Mouse (Mus musculus) large intestine, adult 2 months (tissue): ENCODE data around the gene Ifna1. TPM values are rescaled to one million over a fixed set of nuclear protein-coding genes. Genes with fewer than 3 reads are reported as not detected.
"Not testable (repeated sequence)": the region's sequence is repeated elsewhere in the genome, so short reads cannot be mapped to it uniquely, and the experiment has no call there.

Source experiments
- DNase-seq: peaks from one replicate; pipeline ENCODE4 v3.0.0-alpha.2; 2012; ENCODE audit warnings: low read depth, low spot score
- WGBS: fragments of 180-500 bp; shearing (Covaris S2); methylation state at CpG from one replicate; pipeline ENCODE4 v1.1.7; 2018; 5-methylcytosine and 5-hydroxymethylcytosine counted together
- polyA plus RNA-seq: library from polyadenylated mRNA; depleted of rRNA; stranded (reverse); fragments of >200 nt; gene quantifications from 2 replicates; pipeline ENCODE4 v1.2.3, GENCODE M21; 2012; rRNA removed

The Ifna1 gene
- not detected in 2 replicates for polyA plus RNA-seq

DNA sequence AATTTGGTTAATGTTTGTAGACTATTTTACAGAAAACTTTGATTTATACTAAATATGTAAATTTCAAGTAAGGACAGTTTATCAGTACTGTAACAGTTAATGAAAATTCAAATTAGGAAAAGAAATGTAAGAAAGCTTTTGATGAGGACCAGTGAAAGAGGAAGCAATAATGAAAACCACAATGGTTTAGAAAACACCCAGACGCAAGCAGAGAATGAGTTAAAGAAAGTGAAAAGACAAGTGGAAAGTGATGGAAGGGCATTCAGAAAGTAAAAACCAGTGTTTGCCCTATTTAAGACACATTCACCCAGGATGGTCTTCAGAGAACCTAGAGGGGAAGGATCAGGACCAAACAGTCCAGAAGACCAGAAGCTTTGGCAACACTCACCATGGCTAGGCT lies at the start of gene Ifna1:
Gene Ifna1, plus strand, starts transcription at position 390 of the 400 bp plus-strand sequence.
- no peak for DNase-seq
- 83% methylated on average over 1 of the region's 1 CpGs for WGBS

DNA sequence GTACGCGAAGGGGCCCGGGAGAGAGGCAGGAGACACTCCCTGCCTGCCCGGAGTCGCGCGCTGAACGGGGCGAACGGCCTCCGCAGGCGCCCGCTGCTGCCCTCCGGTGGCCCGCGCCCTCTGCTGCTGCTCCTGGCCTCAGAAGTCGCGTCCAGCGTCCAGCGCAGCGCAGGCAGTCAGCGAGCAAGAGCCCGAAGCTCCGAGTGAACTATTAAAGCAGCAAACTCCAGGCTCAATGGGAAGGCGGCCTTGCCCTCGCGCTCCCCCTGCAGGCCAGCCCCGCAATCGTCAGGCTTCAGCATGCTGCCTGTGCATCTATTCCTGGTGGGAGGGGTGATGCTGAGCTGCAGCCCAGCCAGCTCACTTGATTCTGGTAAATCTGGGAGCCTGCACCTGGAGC lies 46.9 kb upstream of the Ifna1 start, which contains the start of gene Gm13287:
Gene Gm13287, plus strand, starts transcription at position 301 of the 400 bp plus-strand sequence.
- WGBS: no CpG with 5 or more reads among the region's 29 CpGs
- not testable (repeated sequence) for DNase-seq

DNA sequence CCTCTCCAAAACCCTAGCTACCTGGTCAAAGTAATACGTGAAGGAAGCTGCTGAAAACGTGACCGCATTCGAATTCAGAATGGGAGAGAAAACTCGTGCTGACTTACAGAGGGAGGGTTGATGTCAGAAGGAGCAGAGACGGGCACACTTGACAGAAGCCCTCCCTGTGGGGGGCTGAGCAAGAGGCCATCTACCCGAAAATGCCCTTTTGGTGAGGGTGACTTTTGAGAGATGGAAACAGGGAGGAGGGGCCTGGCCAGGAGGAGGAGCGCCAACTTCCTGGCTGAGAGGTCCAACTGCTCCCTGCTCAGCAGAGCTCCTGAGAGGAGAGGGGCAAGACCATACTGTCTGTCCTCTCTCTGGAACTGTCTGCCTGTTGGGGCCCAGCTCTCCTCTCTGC lies 44.7 kb upstream of the Ifna1 start, which contains the start of gene Gm13288:
Gene Gm13288, plus strand, starts transcription at position 301 of the 400 bp plus-strand sequence.
- DNase-seq: not testable (repeated sequence)
- WGBS: no CpG with 5 or more reads among the region's 8 CpGs

DNA sequence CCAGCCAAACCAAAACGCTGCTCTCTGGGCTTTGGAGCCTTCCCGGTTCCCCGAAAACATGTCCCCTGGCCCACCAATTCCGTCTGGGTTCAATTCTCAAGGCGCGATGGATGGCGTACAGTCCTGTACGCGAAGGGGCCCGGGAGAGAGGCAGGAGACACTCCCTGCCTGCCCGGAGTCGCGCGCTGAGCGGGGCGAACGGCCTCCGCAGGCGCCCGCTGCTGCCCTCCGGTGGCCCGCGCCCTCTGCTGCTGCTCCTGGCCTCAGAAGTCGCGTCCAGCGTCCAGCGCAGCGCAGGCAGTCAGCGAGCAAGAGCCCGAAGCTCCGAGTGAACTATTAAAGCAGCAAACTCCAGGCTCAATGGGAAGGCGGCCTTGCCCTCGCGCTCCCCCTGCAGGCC lies 44.1 kb upstream of the Ifna1 start:
- DNase-seq: not testable (repeated sequence)
- WGBS: under 1% methylated on average over 13 of the region's 34 CpGs

DNA sequence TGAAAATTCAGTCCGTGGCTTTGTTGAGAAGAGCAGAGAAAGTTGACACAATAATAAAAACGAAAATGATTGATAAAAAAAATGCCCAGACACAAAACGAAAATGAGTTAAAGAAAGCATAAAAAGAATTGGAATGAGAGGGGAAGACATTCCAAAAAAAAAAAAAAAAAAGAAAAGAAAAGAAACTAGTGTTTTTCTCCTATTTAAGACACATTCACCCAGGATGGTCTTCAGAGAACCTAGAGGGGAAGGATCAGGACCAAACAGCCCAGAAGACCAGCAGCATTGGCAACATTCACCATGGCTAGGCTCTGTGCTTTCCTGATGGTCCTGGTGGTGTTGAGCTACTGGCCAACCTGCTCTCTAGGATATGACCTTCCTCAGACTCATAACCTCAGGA lies 34.0 kb upstream of the Ifna1 start, which contains the start of gene Ifna7:
Gene Ifna7, plus strand, starts transcription at position 301 of the 400 bp plus-strand sequence.
- 58% methylated on average over 3 of the region's 3 CpGs for WGBS
- DNase-seq: no peak

DNA sequence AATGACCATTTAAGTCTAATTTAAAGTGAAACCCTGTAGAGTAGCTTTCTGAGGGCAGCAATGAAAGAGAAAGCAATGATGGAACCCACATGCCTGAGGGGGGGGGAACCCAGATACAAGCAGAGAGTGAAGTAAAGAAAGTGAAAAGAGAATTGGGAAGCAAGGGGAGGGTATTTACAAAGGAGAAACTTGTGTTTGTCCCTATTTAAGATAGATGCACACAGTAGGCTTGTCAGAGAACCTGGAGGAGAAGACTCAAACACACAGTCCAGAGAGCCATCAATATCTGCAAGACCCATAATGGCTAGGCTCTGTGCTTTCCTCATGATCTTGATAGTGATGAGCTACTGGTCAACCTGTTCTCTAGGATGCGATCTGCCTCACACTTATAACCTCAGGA lies 30.2 kb upstream of the Ifna1 start, which contains the start of gene Ifna11:
Gene Ifna11, plus strand, starts transcription at position 301 of the 400 bp plus-strand sequence.
- WGBS: 84% methylated on average over 1 of the region's 1 CpGs
- no peak for DNase-seq

DNA sequence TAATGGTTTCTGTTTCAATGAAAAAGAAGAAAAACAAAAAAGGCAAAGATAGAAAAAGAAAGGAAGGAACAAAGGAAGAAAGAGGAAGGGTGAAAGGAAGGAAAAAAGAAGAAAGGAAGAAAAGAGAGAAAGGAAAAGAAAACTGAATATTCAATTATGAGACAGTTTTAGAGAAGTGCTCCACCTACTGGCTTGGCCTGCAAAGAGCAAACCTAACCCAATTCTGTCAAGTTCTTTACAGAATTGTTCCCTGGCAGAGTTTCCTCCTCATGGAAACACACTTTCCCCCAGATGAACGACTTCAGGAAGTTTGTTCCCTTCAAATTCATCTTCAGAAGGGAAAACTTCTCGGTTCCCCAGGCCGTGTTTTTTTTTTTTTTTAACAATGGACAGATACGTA lies 26.9 kb upstream of the Ifna1 start:
- no peak for DNase-seq

DNA sequence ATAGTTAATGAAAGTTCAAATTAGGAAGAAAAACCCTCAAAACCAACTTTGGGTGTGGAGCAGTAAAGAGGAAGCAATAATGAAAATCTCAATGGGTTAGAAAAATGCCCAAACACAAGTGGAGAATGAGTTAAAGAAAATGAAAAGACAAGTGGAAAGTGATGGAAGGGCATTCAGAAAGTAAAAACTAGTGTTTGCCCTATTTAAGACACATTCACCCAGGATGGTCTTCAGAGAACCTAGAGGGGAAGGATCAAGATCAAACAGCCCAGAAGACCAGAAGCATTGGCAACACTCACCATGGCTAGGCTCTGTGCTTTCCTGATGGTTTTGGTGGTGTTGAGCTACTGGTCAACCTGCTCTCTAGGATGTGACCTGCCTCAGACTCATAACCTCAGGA lies 22.8 kb upstream of the Ifna1 start, which contains the start of gene Ifna6:
Gene Ifna6, plus strand, starts transcription at position 301 of the 400 bp plus-strand sequence.
- not testable (repeated sequence) for DNase-seq

More for the DNA sequence above, 26.9 kb upstream of the Ifna1 start:
- 30% methylated on average over 4 of the region's 4 CpGs for WGBS

DNA sequence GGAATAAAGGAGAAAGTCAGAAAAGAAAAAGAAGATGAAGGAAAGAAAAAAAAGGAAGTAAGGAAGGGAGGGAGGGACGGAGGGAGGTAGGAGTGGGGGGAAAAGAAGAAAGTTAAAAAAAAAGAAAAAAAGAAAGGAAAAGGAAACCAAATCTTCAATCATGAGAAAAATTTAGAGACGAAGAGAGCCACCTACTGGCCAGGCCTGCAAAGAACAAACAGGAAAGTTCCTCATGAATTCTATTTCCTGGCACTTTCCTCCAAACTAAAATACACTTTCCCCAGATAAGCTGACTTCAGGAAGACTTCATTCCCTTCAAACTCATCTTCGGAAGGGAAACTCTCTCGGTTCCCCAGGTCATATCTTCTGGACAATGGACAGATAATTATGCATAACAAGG lies 19.4 kb upstream of the Ifna1 start:
- 41% methylated on average over 4 of the region's 4 CpGs for WGBS
- DNase-seq: no peak

DNA sequence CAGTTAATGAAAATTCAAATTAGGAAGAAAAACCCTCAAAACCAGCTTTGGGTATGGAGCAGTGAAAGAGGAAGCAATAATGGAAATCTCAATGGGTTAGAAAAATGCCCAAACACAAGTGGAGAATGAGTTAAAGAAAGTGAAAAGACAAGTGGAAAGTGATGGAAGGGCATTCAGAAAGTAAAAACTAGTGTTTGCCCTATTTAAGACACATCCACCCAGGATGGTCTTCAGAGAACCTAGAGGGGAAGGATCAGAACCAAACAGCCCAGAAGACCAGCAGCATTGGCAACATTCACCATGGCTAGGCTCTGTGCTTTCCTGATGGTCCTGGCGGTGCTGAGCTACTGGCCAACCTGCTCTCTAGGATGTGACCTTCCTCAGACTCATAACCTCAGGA lies 14.7 kb upstream of the Ifna1 start, which contains the start of gene Ifna5:
Gene Ifna5, plus strand, starts transcription at position 301 of the 400 bp plus-strand sequence.
- DNase-seq: not testable (repeated sequence)

DNA sequence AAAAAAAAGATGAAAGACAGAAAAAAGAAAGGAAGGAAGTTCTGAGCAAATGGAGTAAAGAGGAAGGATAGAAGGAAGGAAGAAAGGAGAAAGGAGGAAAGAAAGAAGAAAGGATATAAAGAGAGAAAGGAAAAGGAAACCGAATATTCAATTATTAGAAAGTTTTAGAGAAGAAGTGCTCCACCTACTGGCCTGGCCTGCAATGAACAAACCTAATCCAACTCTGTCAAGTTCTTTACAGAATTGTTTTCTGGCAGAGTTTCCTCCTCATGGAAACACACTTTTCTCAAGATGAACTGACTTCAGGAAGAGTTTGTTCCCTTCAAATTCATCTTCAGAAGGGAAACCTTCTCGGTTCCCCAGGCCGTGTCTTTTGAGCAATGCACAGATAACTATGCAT lies 11.1 kb upstream of the Ifna1 start:
- 36% methylated on average over 3 of the region's 3 CpGs for WGBS

More for the DNA sequence above, 14.7 kb upstream of the Ifna1 start, which contains the start of gene Ifna5:
- 74% methylated on average over 1 of the region's 1 CpGs for WGBS

DNA sequence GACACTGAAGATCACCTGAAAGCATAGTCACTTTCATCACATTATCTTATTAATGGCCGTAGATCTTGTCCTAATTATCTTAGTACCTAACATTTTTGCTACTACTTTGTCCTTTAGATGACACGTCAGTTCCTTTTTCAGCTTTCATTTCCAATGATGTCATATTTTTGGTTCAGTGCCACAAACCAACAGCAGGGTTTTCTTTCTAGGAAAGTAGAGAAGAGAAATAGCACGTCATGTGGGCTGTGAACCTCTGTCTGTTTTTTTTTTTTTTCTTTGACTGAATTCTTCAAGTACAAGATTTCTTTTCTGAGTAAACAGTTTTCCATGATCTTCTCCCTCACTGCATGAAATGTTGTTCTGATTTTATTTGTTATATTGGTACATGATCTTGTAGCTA lies 9.8 kb upstream of the Ifna1 start:
- WGBS: 49% methylated on average over 3 of the region's 3 CpGs
- DNase-seq: no peak

More for the DNA sequence above, 11.1 kb upstream of the Ifna1 start:
- no peak for DNase-seq

DNA sequence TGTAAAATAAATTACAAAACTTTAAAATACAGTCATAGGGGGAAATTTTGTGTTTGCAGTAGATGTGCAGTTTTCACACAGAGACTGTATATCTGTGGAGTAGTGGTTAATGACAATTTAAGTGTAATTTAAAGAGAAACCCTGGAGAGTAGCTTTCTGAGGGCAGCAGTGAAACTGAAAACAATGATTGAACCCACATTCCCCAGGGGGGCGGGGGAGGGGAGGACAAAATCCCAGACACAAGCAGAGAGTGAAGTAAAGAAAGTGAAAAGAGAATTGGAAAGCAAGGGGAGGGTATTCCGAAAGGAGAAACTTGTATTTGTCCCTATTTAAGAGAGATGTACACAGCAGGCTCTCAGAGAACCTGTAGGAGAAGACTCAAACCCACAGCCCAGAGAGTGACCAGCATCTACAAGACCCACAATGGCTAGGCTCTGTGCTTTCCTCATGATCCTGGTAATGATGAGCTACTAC lies 8.4 kb upstream of the Ifna1 start, which contains the start of gene Ifna4:
Gene Ifna4, plus strand, starts transcription at position 424 of the 474 bp plus-strand sequence.
- DNase-seq: no peak
- WGBS: 52% methylated on average over 2 of the region's 2 CpGs

DNA sequence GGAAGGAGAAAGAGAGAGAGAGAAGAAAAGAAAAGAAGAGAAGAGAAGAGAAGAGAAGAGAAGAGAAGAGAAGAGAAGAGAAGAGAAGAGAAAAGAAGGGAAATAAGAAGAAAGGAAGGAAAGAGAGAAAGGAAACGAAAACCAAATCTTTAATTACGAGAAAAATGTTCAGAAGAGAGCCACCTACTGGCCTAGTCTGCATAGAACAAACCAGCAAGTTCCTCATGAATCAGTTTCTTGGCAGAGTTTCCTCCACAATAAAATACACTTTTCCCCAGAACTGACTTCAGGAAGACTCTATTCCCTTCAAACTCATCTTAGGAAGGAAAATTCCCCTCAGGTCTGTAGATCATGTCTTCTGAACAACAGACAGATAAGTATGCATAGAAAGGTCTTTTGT lies 4.6 kb upstream of the Ifna1 start:
- 44% methylated on average over 2 of the region's 2 CpGs for WGBS
- DNase-seq: no peak

DNA sequence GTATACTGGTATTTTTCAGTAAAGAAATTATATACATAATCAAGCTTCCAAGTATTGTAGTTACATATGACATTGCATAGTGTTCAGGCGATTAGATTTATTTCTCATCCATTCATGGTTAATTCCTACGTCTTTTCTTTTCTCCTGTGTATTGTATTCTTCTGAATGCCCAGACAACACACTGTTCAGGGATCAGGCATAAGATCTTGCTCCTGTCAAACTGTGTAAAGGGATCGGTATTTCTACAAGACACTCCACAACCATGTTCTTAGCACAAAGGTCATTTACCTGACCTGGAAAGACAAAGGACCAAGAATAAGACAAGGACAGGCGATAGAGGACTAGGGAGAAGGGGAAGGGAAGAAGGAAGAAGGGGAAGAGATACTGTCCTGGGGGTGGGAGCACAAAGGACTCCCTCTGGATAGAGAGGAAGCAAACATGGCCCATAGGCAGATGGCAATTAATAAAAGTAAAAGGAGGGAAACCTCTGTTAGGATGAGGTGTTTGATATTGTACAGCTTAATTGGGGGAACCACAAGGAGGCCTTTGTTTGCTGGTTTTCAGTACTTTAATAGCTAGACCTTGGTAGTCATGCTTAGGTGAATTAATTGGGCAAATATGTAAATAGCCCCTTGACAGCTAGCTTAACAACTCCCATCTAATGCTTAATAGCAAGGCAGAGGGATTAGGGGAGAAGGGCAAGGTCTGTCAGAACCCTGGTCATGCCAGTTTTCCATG lies 1.3 kb downstream of the Ifna1 start:
- 77% methylated on average over 4 of the region's 4 CpGs for WGBS

DNA sequence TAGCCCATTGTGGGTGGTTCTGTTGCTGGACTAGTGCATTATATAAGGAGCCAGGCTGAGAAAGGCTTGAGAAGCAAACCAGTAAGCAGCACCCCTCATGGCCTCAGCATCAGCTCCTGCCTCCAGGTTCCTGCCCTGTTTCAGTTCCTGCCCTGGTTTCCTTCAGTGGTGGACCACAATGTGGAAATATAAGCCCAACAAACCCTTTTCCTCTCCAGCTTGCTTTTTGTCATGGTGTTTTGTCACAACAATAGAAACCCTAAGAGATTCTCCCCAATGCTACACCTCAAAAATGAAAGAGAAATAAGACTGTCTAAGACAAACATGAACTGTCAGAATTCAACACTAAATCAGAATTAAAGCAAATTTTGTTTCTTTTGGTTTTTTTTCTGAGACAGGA lies 9.3 kb downstream of the Ifna1 start:
- DNase-seq: no peak

More for the DNA sequence above, 1.3 kb downstream of the Ifna1 start:
- no peak for DNase-seq

DNA sequence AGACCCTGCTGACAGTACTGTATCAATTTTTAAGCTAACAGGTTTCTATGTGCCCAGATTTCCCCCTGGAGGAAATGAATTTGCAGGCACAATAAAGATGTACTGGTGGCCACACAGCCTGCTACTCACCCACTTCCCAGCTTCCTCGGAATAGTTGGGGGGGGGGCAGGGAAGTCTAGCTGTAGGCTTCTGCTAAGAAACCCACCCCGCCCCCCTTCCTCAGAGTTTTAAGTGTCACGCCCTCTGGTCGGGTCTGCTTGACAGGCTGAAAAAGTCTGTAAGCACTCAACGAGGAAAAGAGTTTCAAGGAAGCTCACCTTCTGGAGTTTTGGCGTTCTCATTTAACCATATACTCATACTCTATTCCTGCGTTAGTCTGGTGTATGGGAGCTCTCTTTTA lies 13.4 kb downstream of the Ifna1 start:
- no peak for DNase-seq
- 21% methylated on average over 7 of the region's 7 CpGs for WGBS

DNA sequence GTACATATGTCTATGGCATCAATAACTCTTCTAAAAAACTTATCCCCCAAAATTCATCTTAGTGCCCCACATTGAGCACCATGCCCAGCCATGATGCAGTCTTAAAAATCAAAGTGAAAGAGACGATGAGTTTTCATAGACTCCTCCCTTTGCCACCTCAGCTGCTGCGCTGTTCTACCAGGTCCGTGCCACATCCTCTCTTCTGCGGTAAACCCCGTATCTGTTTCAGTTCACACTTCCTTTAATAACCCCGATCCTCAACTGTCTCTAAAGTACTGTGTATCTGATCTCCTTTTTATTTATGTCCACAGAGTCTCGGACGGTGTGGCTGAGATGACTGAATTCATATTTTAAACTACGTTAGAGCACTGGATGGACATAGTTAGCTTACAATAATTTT lies 14.7 kb downstream of the Ifna1 start:
- no peak for DNase-seq
- 70% methylated on average over 9 of the region's 9 CpGs for WGBS

DNA sequence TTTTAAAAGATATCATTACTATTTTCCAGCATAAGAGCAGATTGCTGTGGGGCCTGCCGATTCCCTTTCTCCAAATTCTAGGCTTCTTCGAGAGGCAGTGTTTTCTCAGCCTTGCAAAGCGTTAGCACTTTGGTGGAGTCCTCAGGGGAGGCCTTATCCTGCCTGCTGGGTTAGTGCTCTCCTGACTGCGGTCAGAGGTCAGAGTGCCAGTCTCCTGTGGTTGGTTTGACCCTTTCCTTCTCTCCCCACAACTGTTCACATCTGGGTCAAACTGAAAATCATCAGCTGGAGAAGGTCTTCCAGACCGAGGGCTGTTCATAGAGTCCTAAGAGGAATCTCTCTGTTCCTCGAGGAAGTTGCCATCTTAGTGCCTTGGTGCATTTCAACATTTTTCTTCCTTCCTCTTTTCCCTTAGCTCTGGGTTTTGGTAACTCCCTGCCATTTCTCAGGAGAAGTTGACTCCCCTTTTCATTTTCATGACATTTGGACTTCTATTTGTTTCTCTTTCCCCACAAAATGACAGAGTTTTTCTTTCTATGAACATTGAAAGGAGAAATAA lies 15.2 kb downstream of the Ifna1 start:
- DNase-seq: no peak
- 66% methylated on average over 6 of the region's 6 CpGs for WGBS

DNA sequence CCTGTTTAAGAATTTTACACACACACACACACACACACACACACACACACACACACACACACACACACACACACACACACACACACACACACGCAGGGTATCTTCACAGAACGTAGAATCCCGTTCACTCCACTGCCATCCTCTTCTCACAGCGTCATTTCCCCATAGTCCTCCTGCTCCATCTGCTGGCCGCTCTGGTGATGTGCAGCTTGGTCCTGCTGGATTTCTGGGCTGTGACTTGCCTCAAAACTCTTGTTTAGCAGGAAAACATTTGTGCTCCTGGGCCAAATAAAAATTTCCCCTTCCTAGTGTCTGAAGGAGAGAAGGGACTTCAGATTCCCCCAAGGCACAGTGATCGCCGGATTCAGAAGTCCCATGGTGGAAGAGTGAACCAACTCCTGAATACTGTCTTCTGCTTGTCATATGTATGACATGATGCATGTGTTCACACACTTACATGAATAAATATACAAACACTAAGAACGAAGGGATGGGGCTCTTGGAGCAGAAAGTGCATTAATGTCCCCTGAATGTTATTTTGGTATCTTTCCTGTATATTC lies 17.6 kb downstream of the Ifna1 start:
- WGBS: under 1% methylated on average over 8 of the region's 8 CpGs
- DNase-seq: no peak
